Mouse (Mus musculus): ENCODE measurements around the gene Upf1.

- TF ChIP-seq CTCF (IDR thresholded peaks at IDR 0.05) (no peak), EP300 (IDR thresholded peaks at IDR 0.05; ENCODE audit: insufficient read depth, low read depth, low read length) (no peak), POLR2A (IDR thresholded peaks at IDR 0.05; ENCODE audit: insufficient read depth, low read depth, low read length) (no peak)
Observed at GRCm38 (mm10) chr8:70359411-70359810, 6.3 kb upstream of the Upf1 start.

All from heart, adult 2 months (tissue).